Mouse (Mus musculus) left cerebral cortex, postnatal 4 days (tissue): ENCODE measurements around the gene Gale. TPM values are rescaled to one million over a fixed set of nuclear protein-coding genes. Genes with fewer than 3 reads are reported as not detected.
A peak's percentile ranks its signal among the peaks of the same experiment; 100 is the strongest.

Experiments
- DNase-seq: peaks from one replicate; pipeline ENCODE4 v3.0.0-alpha.2; 2022
- intact Hi-C: fragments of 180-260 bp; cut with DNase I; formaldehyde crosslinking; loops from one replicate; pipeline ENCODE4 v1.15.1; 2025
- total RNA-seq, 2 experiments: library from RNA; stranded (reverse); gene quantifications; 2 replicates each; pipeline ENCODE4 v1.2.3; 2021

The Gale gene
- total RNA-seq, 2 experiments from 2014 or later, result 30.9 to 35.8 TPM

GRCm38 (mm10) chr4:135942193-135942592, 21.3 kb upstream of the Gale start:
- no peak for DNase-seq
- intact Hi-C loops, result no loop called here

- DNase-seq, result no peak
- intact Hi-C loops, result no loop called here
These were observed 20.1 kb upstream of the Gale start for GRCm38 (mm10) chr4:135943389-135943788.

GRCm38 (mm10) chr4:135945706-135946105, 17.8 kb upstream of the Gale start:
- no peak for DNase-seq
- intact Hi-C loops, result no loop called here

GRCm38 (mm10) chr4:135946278-135946658, 17.3 kb upstream of the Gale start, which contains the start of gene Hmgcl:
Gene Hmgcl (plus strand): TSS chr4:135946448.
- DNase-seq, result peak; percentile 95
- intact Hi-C loops, result no loop called here

- DNase-seq, result no peak
- intact Hi-C loops, result no loop called here
These were observed 16.7 kb upstream of the Gale start for GRCm38 (mm10) chr4:135946659-135947301.

- no peak for DNase-seq
- intact Hi-C loops, result no loop called here
These were observed 15.4 kb upstream of the Gale start for GRCm38 (mm10) chr4:135948142-135948541.

GRCm38 (mm10) chr4:135949475-135949874, 14.1 kb upstream of the Gale start:
- intact Hi-C loops, result no loop called here
- no peak for DNase-seq

- DNase-seq, result no peak
- intact Hi-C loops, result no loop called here
These were observed 13.6 kb upstream of the Gale start for GRCm38 (mm10) chr4:135949911-135950310.

- intact Hi-C loops, result no loop called here
- no peak for DNase-seq
These were observed 13.2 kb upstream of the Gale start for GRCm38 (mm10) chr4:135950365-135950764.

- intact Hi-C loops, result no loop called here
- DNase-seq, result no peak
These were observed 12.0 kb upstream of the Gale start for GRCm38 (mm10) chr4:135951505-135951904.

- intact Hi-C loops, result no loop called here
- no peak for DNase-seq
These were observed 10.3 kb upstream of the Gale start for GRCm38 (mm10) chr4:135953179-135953578.

GRCm38 (mm10) chr4:135954241-135954640, 9.3 kb upstream of the Gale start:
- peak; percentile 78 for DNase-seq
- intact Hi-C loops, result no loop called here

- intact Hi-C loops, result loop anchor here (5.0 kb wide), 1 partner anchor 206 kb away; no protein-coding TSS in a partner anchor
- no peak for DNase-seq
These were observed 7.6 kb upstream of the Gale start for GRCm38 (mm10) chr4:135955886-135956285.

- intact Hi-C loops, result loop anchor here (5.0 kb wide), 1 partner anchor 204 kb away; no protein-coding TSS in a partner anchor
- no peak for DNase-seq
These were observed 5.2 kb upstream of the Gale start for GRCm38 (mm10) chr4:135958354-135958753.

- DNase-seq, result peak; percentile 83
- intact Hi-C loops, result no loop called here
These were observed 2.8 kb upstream of the Gale start for GRCm38 (mm10) chr4:135960717-135961116.

GRCm38 (mm10) chr4:135961709-135962108, 1.8 kb upstream of the Gale start:
- DNase-seq, result no peak
- intact Hi-C loops, result no loop called here

- intact Hi-C loops, result no loop called here
- DNase-seq, result no peak
These were observed 1.3 kb upstream of the Gale start for GRCm38 (mm10) chr4:135962198-135962597.

- intact Hi-C loops, result no loop called here
- no peak for DNase-seq
These were observed 581 bp upstream of the Gale start for GRCm38 (mm10) chr4:135962946-135963345.

- intact Hi-C loops, result no loop called here
- DNase-seq, result peak; percentile 49
These were observed 899 bp downstream of the Gale start for GRCm38 (mm10) chr4:135964426-135964825.

- intact Hi-C loops, result no loop called here
- no peak for DNase-seq
These were observed 1.6 kb downstream of the Gale start for GRCm38 (mm10) chr4:135965113-135965512.

- intact Hi-C loops, result no loop called here
These were observed 2.8 kb downstream of the Gale start for GRCm38 (mm10) chr4:135966283-135966682.

GRCm38 (mm10) chr4:135967086-135967760, 3.7 kb downstream of the Gale start:
- DNase-seq, result no peak
- intact Hi-C loops, result no loop called here

More at GRCm38 (mm10) chr4:135966283-135966682, 2.8 kb downstream of the Gale start:
- DNase-seq, result no peak
